Mouse (Mus musculus) cerebellum, adult 9-10 months (tissue): Measurements from ENCODE around the gene Olfr1130.
"Not testable (repeated sequence)": the region's sequence is repeated elsewhere in the genome, so short reads cannot be mapped to it uniquely, and the experiment has no call there.

Experiments
- DNase-seq: peaks from one replicate; pipeline ENCODE4 v3.0.0; 2022

The Olfr1130 gene

GRCm38 (mm10) chr2:87605912-87606311, at the start of gene Olfr1130:
Gene Olfr1130, plus strand, starts transcription at chr2:87606212.
- not testable (repeated sequence) for DNase-seq

GRCm38 (mm10) chr2:87573602-87574001, 32.4 kb upstream of the Olfr1130 start, which contains the start of gene Olfr1129:
Gene Olfr1129, plus strand, starts transcription at chr2:87573902.
- not testable (repeated sequence) for DNase-seq

GRCm38 (mm10) chr2:87626804-87627203, 20.8 kb downstream of the Olfr1130 start, which contains the start of gene Olfr1131:
Gene Olfr1131, plus strand, starts transcription at chr2:87627104.
- DNase-seq: no peak

- no peak for DNase-seq
These were observed 31.4 kb downstream of the Olfr1130 start, which contains the start of gene Olfr1132 for GRCm38 (mm10) chr2:87637435-87637834. Gene Olfr1132, minus strand, starts transcription at chr2:87637535.

GRCm38 (mm10) chr2:87642441-87642840, 36.4 kb downstream of the Olfr1130 start:
- no peak for DNase-seq

GRCm38 (mm10) chr2:87647274-87647673, 41.3 kb downstream of the Olfr1130 start, which contains the start of gene Olfr1133:
Gene Olfr1133, minus strand, starts transcription at chr2:87647374.
- no peak for DNase-seq

- no peak for DNase-seq
These were observed 52.3 kb downstream of the Olfr1130 start, which contains the start of gene Olfr1134 for GRCm38 (mm10) chr2:87658360-87658759. Gene Olfr1134, minus strand, starts transcription at chr2:87658460.
